Mouse (Mus musculus) midbrain, postnatal 0 days (tissue): Measurements from ENCODE around the gene Rad18. TPM values are rescaled to one million over a fixed set of nuclear protein-coding genes. Genes with fewer than 3 reads are reported as not detected.

Source experiments
- ATAC-seq: fragments of 200-750 bp; cut with Nextera tagmentation; 2 replicates; pipeline ENCODE4 v1.8.0; 2017; ENCODE audit warnings: moderate number of reproducible peaks, mild to moderate bottlenecking, moderate TSS enrichment, moderate library complexity; ENCODE audit not compliant: low FRiP score
- DNase-seq: peaks from one replicate; pipeline ENCODE4 v3.0.0-alpha.2; 2015; ENCODE audit warnings: low spot score
- H3K27ac ChIP-seq: fragments of 300-500 bp; sonication (generic); 2 replicates; pipeline ENCODE4 v1.5.1; 2014; ENCODE audit warnings: low read depth, mild to moderate bottlenecking, low read length, mixed read lengths
- H3K27me3 ChIP-seq: fragments of 300-500 bp; sonication (generic); 2 replicates; pipeline ENCODE4 v1.6.1; 2014; ENCODE audit warnings: low read length, control low read depth, mixed read lengths; ENCODE audit not compliant: insufficient read depth
- H3K36me3 ChIP-seq: fragments of 300-500 bp; sonication (generic); 2 replicates; pipeline ENCODE4 v1.6.1; 2014; ENCODE audit warnings: low read length, control low read depth, mixed read lengths; ENCODE audit not compliant: insufficient read depth
- H3K4me1 ChIP-seq: fragments of 300-500 bp; sonication (generic); 2 replicates; pipeline ENCODE4 v1.6.1; 2014; ENCODE audit warnings: mild to moderate bottlenecking, control low read depth, antibody characterized with exemption, low read length, mixed read lengths; ENCODE audit not compliant: insufficient read depth
- H3K4me2 ChIP-seq: fragments of 300-500 bp; sonication (generic); 2 replicates; pipeline ENCODE4 v1.6.1; 2014; ENCODE audit warnings: low read depth, mild to moderate bottlenecking, low read length, mixed read lengths; ENCODE audit not compliant: poor library complexity, severe bottlenecking
- H3K4me3 ChIP-seq: fragments of 300-500 bp; sonication (generic); 2 replicates; pipeline ENCODE4 v1.5.1; 2014; ENCODE audit warnings: low read depth, mild to moderate bottlenecking, low read length, moderate library complexity
- H3K9ac ChIP-seq: fragments of 300-500 bp; sonication (generic); replicated peaks from 2 replicates; pipeline ENCODE4 v1.6.1; 2014; ENCODE audit warnings: mild to moderate bottlenecking, low read length, moderate library complexity, mixed read lengths; ENCODE audit not compliant: poor library complexity, severe bottlenecking
- H3K9me3 ChIP-seq: fragments of 300-500 bp; sonication (generic); 2 replicates; pipeline ENCODE4 v1.6.1; 2016; ENCODE audit warnings: low read length, control low read depth
- CTCF ChIP-seq: IDR thresholded peaks from 2 replicates; pipeline ENCODE4 v1.5.1; 2016; ENCODE audit warnings: antibody characterized with exemption, mild to moderate bottlenecking
- WGBS: fragments of 180-500 bp; shearing (Covaris S2); extraction: QIAGEN DNeasy Blood & Tissue Kit; methylation state at CpG from one replicate; pipeline ENCODE4 v1.1.7; 2014; 5-methylcytosine and 5-hydroxymethylcytosine counted together
- polyA plus RNA-seq: library from polyadenylated mRNA; unstranded; fragments of >200 nt; fragmentation: Nextera tagmentation; extraction: Ambion mirVana; gene quantifications from 2 replicates; pipeline ENCODE4 v1.2.1, GENCODE M21; 2015
- total RNA-seq: library from RNA; depleted of rRNA; stranded (reverse); fragments of >200 nt; gene quantifications from 2 replicates; pipeline ENCODE4 v1.2.3, GENCODE M21; 2014

The Rad18 gene
- total and polyA plus RNA-seq, 2 experiments from 2014 or later, result 6.4 to 13.5 TPM

DNA sequence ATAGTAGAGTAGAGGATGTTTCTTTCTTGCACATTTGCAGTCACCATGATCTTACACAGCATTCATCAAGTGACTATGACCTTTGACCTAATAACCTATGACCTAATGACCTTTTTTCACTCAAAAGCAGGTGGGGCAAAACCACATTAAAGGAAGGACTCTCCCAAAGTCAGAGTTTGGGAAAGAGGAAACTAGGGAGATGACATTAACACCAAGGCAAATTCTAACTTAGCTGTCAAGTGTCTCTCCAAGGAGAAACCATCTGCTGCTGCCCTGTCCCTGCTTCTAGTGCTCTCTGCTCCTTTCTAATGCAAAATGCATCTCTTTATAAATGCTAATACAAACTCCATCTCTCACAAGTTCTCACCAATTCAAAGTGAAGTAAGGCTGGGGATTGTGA is 92.6 kb downstream of the Rad18 start:
- Histone ChIP-seq H3K27me3 (no peaks in the 10 kb centered on the region), H3K9me3 (no peaks in the 10 kb centered on the region), H3K9ac (no peak overlapping the region), H3K36me3 (no peaks in the 10 kb centered on the region), H3K4me1 (no peaks in the 10 kb centered on the region), H3K27ac (no peak overlapping the region), H3K4me2 (no peak overlapping the region), H3K4me3 (no peak overlapping the region)
- DNase-seq (no peak), ATAC-seq (no peak)
- no peak for TF ChIP-seq CTCF

DNA sequence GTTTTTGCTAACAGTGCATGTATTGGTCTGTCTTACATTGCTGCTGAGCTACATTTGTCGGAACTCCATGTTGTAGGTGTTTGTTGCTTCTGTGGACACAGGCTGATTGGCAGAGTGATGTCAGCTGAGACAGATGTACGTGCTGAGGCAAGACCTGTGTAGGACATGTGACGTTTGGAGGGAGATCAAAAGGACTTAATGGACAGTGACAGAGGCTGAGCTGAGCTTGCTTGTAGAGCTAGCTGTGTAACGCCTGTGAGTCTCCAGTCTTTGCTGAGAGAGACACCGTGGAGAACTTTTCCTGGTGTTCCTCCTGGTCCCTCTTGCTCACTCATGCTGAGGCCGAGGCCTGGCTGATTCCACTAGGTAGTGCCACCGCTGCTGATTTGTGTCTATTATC is 101.5 kb downstream of the Rad18 start:
- Histone ChIP-seq H3K27ac (no peak overlapping the region), H3K36me3 (no peaks in the 10 kb centered on the region), H3K27me3 (no peaks in the 10 kb centered on the region), H3K4me1 (no peaks in the 10 kb centered on the region), H3K9me3 (no peaks in the 10 kb centered on the region), H3K4me2 (no peak overlapping the region), H3K4me3 (no peak overlapping the region), H3K9ac (no peak overlapping the region)
- ATAC-seq, result no peak
- 90% methylated on average over 7 of the region's 7 CpGs for WGBS
- DNase-seq, result no peak
- no peak for TF ChIP-seq CTCF

DNA sequence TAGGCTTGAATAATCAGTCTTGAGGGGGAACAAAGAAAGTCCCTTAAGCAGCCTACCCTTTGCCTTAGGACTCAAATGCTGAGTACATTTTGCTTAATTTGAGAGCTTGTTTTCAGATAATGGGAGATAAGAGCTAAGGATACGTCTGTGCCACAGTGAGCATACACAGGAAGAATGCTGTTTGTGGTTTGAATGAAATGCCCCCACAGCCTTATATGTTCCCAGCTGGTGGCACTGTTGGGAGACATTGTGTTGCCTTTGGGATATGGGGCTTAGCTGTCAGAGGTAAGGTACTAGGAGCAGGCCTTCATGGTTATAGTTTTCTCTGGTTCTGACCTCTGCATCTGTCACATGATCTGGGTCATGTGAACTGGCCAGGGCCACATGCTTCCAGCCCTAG is 108.6 kb downstream of the Rad18 start:
- WGBS, result 68% methylated on average over 1 of the region's 1 CpGs
- H3K4me2 ChIP-seq, result no peak overlapping the region
- no peaks in the 10 kb centered on the region for H3K36me3 ChIP-seq
- no peaks in the 10 kb centered on the region for H3K4me1 ChIP-seq
- H3K9me3 ChIP-seq, result no peaks in the 10 kb centered on the region
- no peak overlapping the region for H3K9ac ChIP-seq
- ATAC-seq (no peak), DNase-seq (no peak)
- no peak for TF ChIP-seq CTCF
- H3K27ac ChIP-seq, result no peak overlapping the region
- H3K4me3 ChIP-seq, result no peak overlapping the region
- no peaks in the 10 kb centered on the region for H3K27me3 ChIP-seq

DNA sequence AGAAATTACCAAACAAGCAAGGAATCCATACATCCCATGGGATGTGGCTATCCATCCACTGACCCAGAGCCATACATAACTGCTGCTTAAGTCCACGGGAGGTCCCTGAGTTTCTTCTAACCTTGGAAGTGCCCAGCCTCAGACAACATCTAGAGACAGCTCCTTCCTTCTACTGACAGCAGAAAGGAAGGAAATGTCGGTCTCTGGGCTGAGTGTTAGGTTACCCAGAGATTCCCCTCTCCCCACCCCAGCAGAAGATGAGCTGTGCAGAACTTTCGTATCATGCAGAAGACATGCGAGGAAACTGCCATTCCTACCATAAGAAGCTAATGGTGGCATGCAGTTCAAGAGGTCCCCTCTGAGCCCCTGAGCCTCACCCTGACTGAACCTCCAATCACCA is 109.5 kb downstream of the Rad18 start:
- Histone ChIP-seq H3K27me3 (no peaks in the 10 kb centered on the region), H3K4me3 (no peak overlapping the region), H3K36me3 (no peaks in the 10 kb centered on the region), H3K9ac (no peak overlapping the region), H3K9me3 (no peaks in the 10 kb centered on the region), H3K4me2 (no peak overlapping the region), H3K4me1 (no peaks in the 10 kb centered on the region), H3K27ac (no peak overlapping the region)
- ATAC-seq, result no peak
- no peak for DNase-seq
- WGBS, result 87% methylated on average over 4 of the region's 4 CpGs
- no peak for TF ChIP-seq CTCF

DNA sequence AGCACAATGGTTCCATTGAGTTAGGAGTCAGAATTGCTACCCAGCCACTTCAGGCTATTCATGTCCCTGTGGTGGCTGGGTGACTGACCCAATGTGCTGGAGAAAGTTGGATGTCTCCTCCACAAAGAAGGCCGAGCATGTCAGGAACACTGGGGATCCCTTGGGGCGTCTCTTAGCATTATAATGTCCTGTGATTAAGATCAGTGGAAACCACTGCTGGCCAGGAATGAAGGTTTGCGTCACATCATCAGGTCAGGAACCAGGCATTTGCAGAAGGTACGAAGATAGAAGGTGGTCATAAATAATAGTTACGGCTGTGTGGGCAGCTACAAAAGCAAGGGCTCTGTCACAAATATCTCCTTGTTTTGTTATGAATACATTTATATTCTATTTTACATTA is 111.5 kb downstream of the Rad18 start:
- Histone ChIP-seq H3K27me3 (no peaks in the 10 kb centered on the region), H3K36me3 (no peaks in the 10 kb centered on the region), H3K9ac (no peak overlapping the region), H3K27ac (no peak overlapping the region), H3K4me3 (no peak overlapping the region), H3K4me2 (no peak overlapping the region), H3K9me3 (no peaks in the 10 kb centered on the region), H3K4me1 (no peaks in the 10 kb centered on the region)
- 92% methylated on average over 5 of the region's 5 CpGs for WGBS
- no peak for DNase-seq
- no peak for TF ChIP-seq CTCF
- ATAC-seq, result no peak

DNA sequence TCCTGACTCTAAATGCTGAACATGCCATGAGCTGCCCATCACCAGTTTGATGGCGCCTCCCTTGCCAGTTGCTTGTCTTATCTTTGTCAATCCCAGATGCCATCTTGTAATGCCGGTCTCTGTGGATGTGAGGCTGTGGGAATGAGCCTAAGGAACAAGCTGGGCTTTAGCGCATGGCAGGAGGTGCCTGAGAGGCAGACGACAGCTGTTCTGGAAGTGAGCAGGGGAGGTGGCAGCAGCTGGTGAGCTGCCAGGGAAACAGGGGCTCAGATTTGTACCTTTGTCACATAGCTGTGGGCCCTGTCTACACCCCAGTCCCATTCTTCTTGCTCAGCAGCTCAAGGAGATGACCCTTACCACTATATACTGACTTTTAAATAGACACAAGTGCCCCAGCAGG is 114.5 kb downstream of the Rad18 start:
- Histone ChIP-seq H3K27me3 (no peaks in the 10 kb centered on the region), H3K9me3 (no peaks in the 10 kb centered on the region), H3K4me1 (no peaks in the 10 kb centered on the region), H3K4me3 (no peak overlapping the region), H3K4me2 (no peak overlapping the region), H3K27ac (no peak overlapping the region), H3K36me3 (no peaks in the 10 kb centered on the region), H3K9ac (no peak overlapping the region)
- 71% methylated on average over 4 of the region's 4 CpGs for WGBS
- DNase-seq, result peak; percentile 22
- TF ChIP-seq CTCF, result no peak
- ATAC-seq, result no peak

DNA sequence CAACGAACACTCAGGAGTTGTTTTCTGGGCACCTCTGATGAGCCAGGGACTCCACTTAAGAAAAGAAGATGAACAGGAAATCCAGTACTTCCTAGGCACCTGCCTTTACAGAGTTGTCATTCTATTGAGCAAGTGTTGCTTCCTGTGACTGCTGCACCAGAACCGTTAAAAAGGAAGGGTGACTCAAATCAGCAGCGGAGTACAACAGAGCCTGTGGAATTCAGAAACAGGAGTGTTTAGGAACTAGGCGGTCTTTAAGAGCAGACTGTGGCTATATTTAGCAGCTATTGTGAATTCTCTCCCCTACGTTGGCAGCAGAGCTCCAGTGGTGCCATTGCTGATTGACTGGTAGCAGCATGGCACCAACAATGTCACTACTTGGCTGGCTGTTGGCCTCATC is 119.3 kb downstream of the Rad18 start:
- Histone ChIP-seq H3K9ac (no peak overlapping the region), H3K4me1 (no peaks in the 10 kb centered on the region), H3K27ac (no peak overlapping the region), H3K27me3 (no peaks in the 10 kb centered on the region), H3K4me2 (no peak overlapping the region), H3K9me3 (no peaks in the 10 kb centered on the region), H3K36me3 (no peaks in the 10 kb centered on the region), H3K4me3 (no peak overlapping the region)
- WGBS, result 76% methylated on average over 5 of the region's 5 CpGs
- no peak for DNase-seq
- no peak for ATAC-seq
- no peak for TF ChIP-seq CTCF
